Mouse (Mus musculus) bone marrow macrophage, adult 2 months (primary cell): ENCODE data around the gene Tbc1d22b.

Experiments
- CTCF ChIP-seq: IDR thresholded peaks from 2 replicates; pipeline ENCODE4 v1.5.1; 2012; ENCODE audit warnings: low read depth, mild to moderate bottlenecking, low read length, moderate library complexity
- POLR2A ChIP-seq: IDR thresholded peaks from 2 replicates; pipeline ENCODE4 v1.6.1; 2012; ENCODE audit warnings: mild to moderate bottlenecking, low read depth, low read length, borderline replicate concordance

DNA sequence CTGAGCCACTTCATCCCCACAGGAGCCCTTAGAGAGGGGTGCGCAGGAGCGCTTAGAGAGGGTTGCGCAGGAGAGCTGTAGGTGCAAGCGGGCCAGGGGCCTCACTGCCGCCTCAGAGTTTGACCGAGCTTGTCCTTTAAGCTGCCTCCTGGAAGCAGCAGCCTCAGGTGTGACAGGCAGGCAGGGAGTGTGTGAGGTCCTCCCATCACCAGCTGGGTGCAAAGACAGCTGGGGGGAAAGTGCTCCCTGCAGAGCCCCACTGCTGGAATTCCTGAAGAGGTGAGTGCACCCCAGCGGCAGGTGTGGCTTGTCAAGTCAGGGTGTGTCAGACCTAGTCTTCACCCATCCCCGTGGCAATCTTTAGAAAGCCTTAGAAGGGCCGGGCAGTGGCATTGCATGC, 37.3 kb downstream of the Tbc1d22b start:
- TF ChIP-seq POLR2A: no peak
- no peak for TF ChIP-seq CTCF
